Mouse (Mus musculus) CD4-positive, CD25-positive, alpha-beta regulatory T cell (primary cell): ENCODE measurements around the gene Fam131b. TPM values are rescaled to one million over a fixed set of nuclear protein-coding genes. Genes with fewer than 3 reads are reported as not detected.

ENCODE experiments used
- polyA plus RNA-seq: library from polyadenylated mRNA; unstranded; fragments of 100-300 nt; shearing (Covaris generic); gene quantifications from one replicate; pipeline ENCODE4 v1.2.1, GENCODE M21; 2017

The Fam131b gene
- 0.05 TPM for polyA plus RNA-seq

GRCm38 (mm10) chr6:42324482-42325267 lies at the start of gene Fam131b:
TSS of gene Fam131b (minus strand) at chr6:42324643.

DNA sequence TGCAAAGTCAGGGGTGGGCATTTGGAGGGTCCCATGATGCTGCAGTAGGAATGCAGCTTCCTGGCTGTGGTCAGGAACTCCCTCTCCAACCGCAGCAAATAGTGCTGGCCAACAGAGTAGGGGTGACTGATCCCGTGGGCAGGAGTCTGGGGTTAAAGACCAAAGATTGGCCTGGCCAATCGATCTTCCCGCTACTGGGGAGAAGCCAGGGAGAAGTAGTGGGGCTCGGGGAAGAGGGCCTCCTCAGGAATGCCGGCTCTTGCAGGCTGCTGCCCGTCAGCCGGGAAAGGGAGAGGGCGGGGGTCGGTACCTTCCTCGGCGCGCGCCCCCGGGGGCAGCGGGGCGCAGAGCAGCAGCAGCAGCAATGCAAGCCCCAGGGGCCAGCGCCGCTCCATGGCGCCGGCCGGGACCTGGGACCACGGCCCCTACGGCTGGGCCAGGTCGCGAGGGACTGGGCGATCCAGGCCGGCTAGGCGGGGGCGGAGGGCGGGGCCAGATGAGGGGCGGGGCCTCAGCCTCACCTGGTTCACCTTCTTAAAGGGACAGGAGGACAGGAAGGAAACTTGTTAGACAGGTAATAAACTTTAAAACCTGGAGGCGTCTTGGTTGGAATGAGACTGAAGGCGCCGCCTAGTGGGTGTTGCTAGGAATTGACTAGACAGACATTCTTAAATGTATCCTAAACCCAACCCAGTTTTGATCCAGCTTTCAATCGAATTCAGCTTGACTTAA lies 48.5 kb upstream of the Fam131b start, which contains the start of gene Epha1:
Epha1 (minus strand) TSS at position 453 of the 732 bp plus-strand sequence.

DNA sequence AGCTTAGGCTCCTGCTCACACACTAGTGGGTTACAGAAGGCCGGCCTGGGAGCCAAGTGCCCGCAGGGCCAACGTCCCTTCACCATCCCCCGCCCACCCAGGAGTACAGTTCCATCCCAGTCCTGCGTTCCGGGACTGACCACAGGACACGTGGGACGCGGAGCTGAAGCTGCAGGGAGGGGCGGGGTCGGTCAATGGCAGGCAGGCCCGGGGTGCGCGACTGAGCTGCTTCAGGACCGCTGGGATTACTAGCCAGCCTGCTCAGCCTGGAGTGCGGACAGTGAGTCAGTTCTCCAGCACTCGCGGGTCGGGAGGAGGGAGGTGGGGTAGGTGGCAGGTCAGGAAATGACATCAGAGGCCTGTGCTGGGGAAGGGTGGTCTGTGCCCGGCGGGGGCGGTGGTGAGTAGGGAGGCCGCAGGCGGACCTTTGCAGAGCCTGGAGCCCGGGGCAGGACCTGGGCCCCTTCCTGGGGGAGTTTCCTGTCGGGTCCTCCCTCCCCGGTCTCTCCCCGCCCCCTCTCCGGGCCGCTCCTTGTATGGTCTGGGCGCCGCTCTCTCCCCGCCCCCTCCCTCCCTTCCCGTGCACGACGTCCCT lies 25.1 kb upstream of the Fam131b start, which contains the start of gene Zyx:
Zyx (plus strand) TSS at position 205 of the 595 bp plus-strand sequence.

GRCm38 (mm10) chr6:42286448-42286847 lies 38.0 kb downstream of the Fam131b start, which contains the start of gene Clcn1:
TSS of gene Clcn1 (plus strand) at chr6:42286685.

Other genes with a start within 250 kb of the Fam131b start
- gene Tas2r139, start 183.7 kb downstream of the Fam131b start, polyA plus RNA-seq: not detected
- gene Tas2r144, start 109.3 kb downstream of the Fam131b start, polyA plus RNA-seq: not detected
- 13.3 TPM for gene Gstk1, start 78.7 kb downstream of the Fam131b start, polyA plus RNA-seq
- not detected for gene Tmem139, start 62.7 kb downstream of the Fam131b start, polyA plus RNA-seq
- 65.2 TPM for gene Casp2, start 59.7 kb downstream of the Fam131b start, polyA plus RNA-seq
- gene Clcn1, start 38.0 kb downstream of the Fam131b start, polyA plus RNA-seq: not detected
- 186 TPM for gene Zyx, start 25.0 kb upstream of the Fam131b start, polyA plus RNA-seq
- 0.36 TPM for gene Epha1, start 48.6 kb upstream of the Fam131b start, polyA plus RNA-seq
- not detected for gene Tas2r143, start 75.6 kb upstream of the Fam131b start, polyA plus RNA-seq
- gene Tas2r135, start 80.8 kb upstream of the Fam131b start, polyA plus RNA-seq: not detected
- gene Tas2r126, start 109.9 kb upstream of the Fam131b start, polyA plus RNA-seq: 0.32 TPM
- not detected for gene Olfr458, start 140.6 kb upstream of the Fam131b start, polyA plus RNA-seq
- gene Olfr457, start 151.7 kb upstream of the Fam131b start, polyA plus RNA-seq: not detected
- gene Olfr456, start 162.6 kb upstream of the Fam131b start, polyA plus RNA-seq: 0.17 TPM
- not detected for gene Olfr455, start 222.9 kb upstream of the Fam131b start, polyA plus RNA-seq